Mouse (Mus musculus): ENCODE results near the gene Sf3b4.

The Sf3b4 gene

GRCm38 (mm10) chr3:96219661-96220130 is 47.6 kb downstream of the Sf3b4 start, which contains the start of the genes Bola1 and Hist2h2ab:
Gene Bola1, minus strand, starts transcription at chr3:96219709.
Gene Hist2h2ab, plus strand, starts transcription at chr3:96219865.
- DNase-seq (ENCODE audit: extremely low read depth, low read depth), result peak; percentile 100

GRCm38 (mm10) chr3:96220131-96220764 is 48.1 kb downstream of the Sf3b4 start:
- peak; percentile 82 for DNase-seq (ENCODE audit: extremely low read depth, low read depth)

- DNase-seq (ENCODE audit: extremely low read depth, low read depth), result peak; percentile 100
Measured at GRCm38 (mm10) chr3:96220765-96221639, 48.9 kb downstream of the Sf3b4 start, which contains the start of the genes Hist2h2ac and Hist2h2be. Gene Hist2h2ac, minus strand, starts transcription at chr3:96220880. Gene Hist2h2be, plus strand, starts transcription at chr3:96221119.

- DNase-seq (ENCODE audit: extremely low read depth, low read depth), result peak; percentile 75
Measured at GRCm38 (mm10) chr3:96221640-96222038, 49.5 kb downstream of the Sf3b4 start.

GRCm38 (mm10) chr3:96222774-96223173 is 50.6 kb downstream of the Sf3b4 start:
- DNase-seq (ENCODE audit: extremely low read depth, low read depth), result no peak

- DNase-seq (ENCODE audit: extremely low read depth, low read depth), result no peak
Measured at GRCm38 (mm10) chr3:96225421-96225820, 53.3 kb downstream of the Sf3b4 start.

All from MEL-GATA-1-ER (cell line).